Mouse (Mus musculus) liver, embryonic 14.5 days (tissue): ENCODE data around the gene Slc44a1. TPM values are rescaled to one million over a fixed set of nuclear protein-coding genes. Genes with fewer than 3 reads are reported as not detected.

Experiments used
- ATAC-seq: fragments of 200-750 bp; cut with Nextera tagmentation; 2 replicates; pipeline ENCODE4 v1.8.0; 2017; ENCODE audit warnings: moderate number of reproducible peaks, mild to moderate bottlenecking, moderate library complexity; ENCODE audit not compliant: insufficient read depth
- DNase-seq, 3 experiments: peaks; one replicate each; pipeline ENCODE4 v3.0.0-alpha.2; 2012 to 2013; ENCODE audit warnings: low read depth in 3 of 3, low spot score in 3 of 3
- H3K27ac ChIP-seq: fragments of 300-500 bp; sonication (generic); 2 replicates; pipeline ENCODE4 v1.5.1; 2014; ENCODE audit warnings: moderate library complexity, mild to moderate bottlenecking, control low read depth, inconsistent platforms
- H3K27me3 ChIP-seq: fragments of 300-500 bp; sonication (generic); 2 replicates; pipeline ENCODE4 v1.6.1; 2014; ENCODE audit warnings: mild to moderate bottlenecking, low read length, moderate library complexity; ENCODE audit not compliant: control insufficient read depth, insufficient read depth
- H3K36me3 ChIP-seq: fragments of 300-500 bp; sonication (generic); replicated peaks from 2 replicates; pipeline ENCODE4 v1.6.1; 2014; ENCODE audit warnings: low read depth; ENCODE audit not compliant: control insufficient read depth, insufficient read depth
- H3K4me1 ChIP-seq, 2 experiments: fragments of 200-500 bp in 1 of 2; fragments of 300-500 bp in 1 of 2; sonication (generic) in 1 of 2; replicated peaks; 2 replicates each; pipeline ENCODE4 v1.6.1; 2012 to 2014; ENCODE audit warnings: antibody characterized with exemption in 1 of 2, inconsistent platforms in 1 of 2, low read length in 1 of 2; ENCODE audit not compliant: control insufficient read depth in 2 of 2, insufficient read depth in 2 of 2
- H3K4me2 ChIP-seq: fragments of 300-500 bp; sonication (generic); 2 replicates; pipeline ENCODE4 v1.6.1; 2014; ENCODE audit warnings: low read depth, mild to moderate bottlenecking, control low read depth, moderate library complexity
- H3K4me3 ChIP-seq, 2 experiments: fragments of 200-500 bp in 1 of 2; fragments of 300-500 bp in 1 of 2; sonication (generic) in 1 of 2; 2 replicates each; pipeline ENCODE4 v1.5.1; 2012 to 2014; ENCODE audit warnings: low read depth in 2 of 2, low read length in 2 of 2, mild to moderate bottlenecking in 2 of 2, control low read depth in 1 of 2, inconsistent platforms in 1 of 2, moderate library complexity in 1 of 2; ENCODE audit not compliant: insufficient read depth in 1 of 2
- H3K9ac ChIP-seq: fragments of 300-500 bp; sonication (generic); replicated peaks from 2 replicates; pipeline ENCODE4 v1.6.1; 2014; ENCODE audit warnings: mild to moderate bottlenecking, control low read depth, moderate library complexity
- H3K9me3 ChIP-seq: fragments of 300-500 bp; sonication (generic); 2 replicates; pipeline ENCODE4 v1.6.1; 2016; ENCODE audit warnings: low read length, mixed read lengths; ENCODE audit not compliant: control insufficient read depth
- CTCF ChIP-seq: IDR thresholded peaks from 2 replicates; pipeline ENCODE4 v1.5.1; 2016; ENCODE audit warnings: antibody characterized with exemption, low read depth, control low read depth
- EP300 ChIP-seq: IDR thresholded peaks from 2 replicates; pipeline ENCODE4 v1.6.1; 2016; ENCODE audit warnings: antibody characterized with exemption, low read depth
- WGBS: fragments of 180-500 bp; shearing (Covaris S2); extraction: QIAGEN DNeasy Blood & Tissue Kit; methylation state at CpG from one replicate; pipeline ENCODE4 v1.1.7; 2014; ENCODE audit not compliant: insufficient replicate concordance; 5-methylcytosine and 5-hydroxymethylcytosine counted together
- polyA plus RNA-seq, 2 experiments: library from polyadenylated mRNA; depleted of rRNA in 1 of 2; stranded (reverse) in 1 of 2; unstranded in 1 of 2; fragments of >200 nt; fragmentation: Nextera tagmentation in 1 of 2; extraction: Ambion mirVana in 1 of 2; gene quantifications; 2 replicates each; pipeline versions ENCODE4 v1.2.1 to v1.2.3; 2012 to 2014

Gene Slc44a1
- polyA plus RNA-seq, 2 experiments = 7.7 to 12.6 TPM

GRCm38 (mm10) chr4:53398561-53398960, 41.7 kb upstream of the Slc44a1 start:
- H3K4me1 ChIP-seq = peaks cover 0 to 6% of the 10 kb centered on the region in 2 experiments; a peak in 2 of 4 replicates
- no peak overlapping the region for H3K4me3 ChIP-seq
- no peaks in the 10 kb centered on the region for H3K9me3 ChIP-seq
- no peak overlapping the region for H3K4me2 ChIP-seq
- DNase-seq = no peak
- no peak overlapping the region for H3K27ac ChIP-seq
- no peaks in the 10 kb centered on the region for H3K36me3 ChIP-seq
- 49% methylated on average over 5 of the region's 5 CpGs for WGBS
- TF ChIP-seq CTCF (no peak), EP300 (no peak)
- no peak overlapping the region for H3K9ac ChIP-seq
- no peaks in the 10 kb centered on the region for H3K27me3 ChIP-seq
- ATAC-seq = no peak

- H3K36me3 ChIP-seq = no peaks in the 10 kb centered on the region
- no peak overlapping the region for H3K27ac ChIP-seq
- H3K4me3 ChIP-seq = no peak overlapping the region
- H3K27me3 ChIP-seq = no peaks in the 10 kb centered on the region
- H3K9ac ChIP-seq = no peak overlapping the region
- TF ChIP-seq CTCF (no peak), EP300 (no peak)
- ATAC-seq (no peak), DNase-seq (no peak)
- 65% methylated on average over 1 of the region's 1 CpGs for WGBS
- H3K4me1 ChIP-seq = peaks cover 0 to 6% of the 10 kb centered on the region in 2 experiments; a peak in 2 of 4 replicates
- H3K9me3 ChIP-seq = no peaks in the 10 kb centered on the region
- no peak overlapping the region for H3K4me2 ChIP-seq
These were observed 40.8 kb upstream of the Slc44a1 start for GRCm38 (mm10) chr4:53399428-53399827.

DNA sequence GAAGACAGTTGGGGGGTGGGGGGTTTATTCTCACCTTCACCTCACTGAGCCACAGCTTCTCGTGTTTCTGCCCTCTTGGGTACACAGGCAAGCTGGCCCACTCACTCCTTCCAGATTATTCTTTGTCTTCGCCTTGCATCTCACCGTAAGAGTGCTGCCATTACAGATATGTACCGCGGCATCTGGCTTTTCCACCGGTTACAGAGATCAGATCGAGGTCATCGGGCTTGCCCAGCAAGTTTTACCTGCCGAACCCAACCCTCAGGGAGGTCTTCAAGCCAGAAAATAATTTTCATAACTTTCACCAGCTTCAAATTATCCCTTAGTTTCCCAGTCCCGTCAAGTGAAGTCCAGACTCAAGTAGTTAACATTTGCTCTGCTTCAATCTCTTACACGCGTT, 36.8 kb upstream of the Slc44a1 start:
- WGBS = 76% methylated on average over 12 of the region's 12 CpGs

GRCm38 (mm10) chr4:53404431-53404925, 35.7 kb upstream of the Slc44a1 start:
- ATAC-seq (no peak), DNase-seq (no peak)
- H3K4me3 ChIP-seq = no peak overlapping the region
- H3K9me3 ChIP-seq = no peaks in the 10 kb centered on the region
- WGBS = 75% methylated on average over 6 of the region's 6 CpGs
- no peaks in the 10 kb centered on the region for H3K4me1 ChIP-seq
- no peaks in the 10 kb centered on the region for H3K27me3 ChIP-seq
- no peak overlapping the region for H3K9ac ChIP-seq
- TF ChIP-seq CTCF = no peak
- no peak for TF ChIP-seq EP300
- no peak overlapping the region for H3K4me2 ChIP-seq
- H3K27ac ChIP-seq = no peak overlapping the region
- H3K36me3 ChIP-seq = no peaks in the 10 kb centered on the region

More for the DNA sequence above, 36.8 kb upstream of the Slc44a1 start:
- DNase-seq = no peak
- Histone ChIP-seq H3K4me1 (no peaks in the 10 kb centered on the region), H3K9me3 (no peaks in the 10 kb centered on the region), H3K27me3 (no peaks in the 10 kb centered on the region), H3K9ac (no peak overlapping the region), H3K36me3 (no peaks in the 10 kb centered on the region), H3K27ac (no peak overlapping the region), H3K4me3 (no peak overlapping the region), H3K4me2 (no peak overlapping the region)
- no peak for ATAC-seq
- TF ChIP-seq EP300 = no peak
- TF ChIP-seq CTCF = no peak

GRCm38 (mm10) chr4:53406866-53407265, 33.3 kb upstream of the Slc44a1 start:
- Histone ChIP-seq H3K4me3 (no peak overlapping the region), H3K36me3 (no peaks in the 10 kb centered on the region), H3K27ac (no peak overlapping the region), H3K9me3 (no peaks in the 10 kb centered on the region), H3K9ac (no peak overlapping the region), H3K4me1 (peaks cover 0 to 3% of the 10 kb centered on the region in 2 experiments; a peak in 1 of 4 replicates), H3K4me2 (no peak overlapping the region), H3K27me3 (no peaks in the 10 kb centered on the region)
- no peak for DNase-seq
- ATAC-seq = no peak
- TF ChIP-seq EP300 (no peak), CTCF (no peak)
